Mouse (Mus musculus): ENCODE measurements around the gene Tmed1.

DNA sequence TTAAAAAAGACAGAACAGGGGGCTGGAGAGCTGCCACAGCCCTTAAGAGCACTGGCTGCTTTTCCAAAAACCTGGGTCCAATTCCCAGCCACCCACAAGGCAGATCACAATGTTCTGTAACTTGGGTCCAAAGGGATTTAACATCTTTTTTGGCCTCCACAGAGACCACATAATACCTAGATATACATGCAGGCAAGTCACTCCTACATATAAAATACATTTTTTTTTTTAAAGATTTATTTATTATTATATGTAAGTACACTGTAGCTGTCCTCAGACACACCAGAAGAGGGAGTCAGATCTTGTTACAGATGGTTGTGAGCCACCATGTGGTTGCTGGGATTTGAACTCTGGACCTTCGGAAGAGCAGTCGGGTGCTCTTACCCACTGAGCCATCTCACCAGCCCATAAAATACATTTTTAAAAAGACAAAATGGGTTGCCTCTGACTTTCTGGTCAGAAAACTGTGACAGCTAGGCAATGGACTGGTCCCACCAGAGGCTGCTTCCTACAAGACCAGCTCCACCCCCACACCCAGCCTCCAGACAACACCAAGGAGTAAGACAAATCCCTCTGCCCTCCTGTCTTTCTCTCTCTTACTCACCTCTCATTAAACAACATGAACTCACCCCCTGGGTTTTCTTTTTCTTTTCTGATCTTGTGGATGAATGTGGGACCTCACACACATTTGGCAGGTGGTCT, 17.2 kb upstream of the Tmed1 start:
- no peak for TF ChIP-seq CTCF (IDR thresholded peaks at IDR 0.05; ENCODE audit: borderline replicate concordance, extremely low read depth, insufficient read depth, insufficient read length)
- TF ChIP-seq POLR2A (IDR thresholded peaks at IDR 0.05; ENCODE audit: borderline replicate concordance, extremely low read depth, insufficient read depth, insufficient read length, poor library complexity, severe bottlenecking): no peak

Measured in brain, embryonic 14.5 days (tissue).